Comparison of ENCODE assay signal across 20 mouse cellular contexts in genomic region chr17:32468494-32468893, GRCm38 (mm10). TPM values are rescaled to one million over a fixed set of nuclear protein-coding genes. Genes with fewer than 3 reads are reported as not detected.
DNase-seq lines count a peak whose midpoint lies in the region; ATAC-seq and TF ChIP-seq lines count a peak whose summit lies in the region.
"Had no signal": no experiment of that assay in that cellular context is flagged by ENCODE, and none has a peak within 500 bp of the region (broad histone marks: within the 10 kb centered on the region; RNA-seq: fewer than 3 reads in every experiment).

No protein-coding gene starts in this region.

- no peaks in the 10 kb centered on the region for H3K9me3 ChIP-seq in kidney, embryonic 16.5 days (ENCODE audit: low read length)
- no peaks in the 10 kb centered on the region for H3K9me3 ChIP-seq in forebrain, embryonic 12.5 days
- H3K9me3 ChIP-seq: embryonic facial prominence, embryonic 10.5 days; heart, embryonic 12.5 days; hindbrain, embryonic 10.5 days had no signal

- H3K4me2 ChIP-seq in kidney, embryonic 16.5 days (replicated peaks; ENCODE audit: low read depth, low read length): no peak overlapping the region
- no peak overlapping the region for H3K4me2 ChIP-seq in forebrain, embryonic 12.5 days
- H3K4me2 ChIP-seq: heart, embryonic 12.5 days had no signal

- TF ChIP-seq POLR2A in kidney, adult 2 months (IDR thresholded peaks at IDR 0.05; ENCODE audit: low read depth, low read length): no peak
- no peak for TF ChIP-seq POLR2A in liver, adult 2 months (IDR thresholded peaks at IDR 0.05; ENCODE audit: extremely low read depth, insufficient read depth, low read length)
- TF ChIP-seq POLR2A in thymus, adult 2 months (IDR thresholded peaks at IDR 0.05; ENCODE audit: control insufficient read depth, extremely low read depth, insufficient read depth, low read length, poor library complexity): no peak

- no peaks in the 10 kb centered on the region for H3K36me3 ChIP-seq in kidney, adult 2 months (ENCODE audit: control insufficient read depth, insufficient read depth, low read length)
- no peaks in the 10 kb centered on the region for H3K36me3 ChIP-seq in kidney, embryonic 16.5 days (ENCODE audit: insufficient read depth, low read length)
- H3K36me3 ChIP-seq in liver, adult 2 months (ENCODE audit: control insufficient read depth, insufficient read depth, low read length): no peaks in the 10 kb centered on the region
- no peaks in the 10 kb centered on the region for H3K36me3 ChIP-seq in thymus, adult 2 months (ENCODE audit: control insufficient read depth, insufficient read depth, low read length)
- no peaks in the 10 kb centered on the region for H3K36me3 ChIP-seq in forebrain, embryonic 12.5 days (replicated peaks)
- H3K36me3 ChIP-seq: embryonic facial prominence, embryonic 10.5 days; heart, embryonic 12.5 days; hindbrain, embryonic 10.5 days had no signal

- no peak overlapping the region for H3K4me3 ChIP-seq in kidney, adult 2 months (ENCODE audit: insufficient read depth, low read depth, low read length)
- no peak overlapping the region for H3K4me3 ChIP-seq in kidney, embryonic 16.5 days (ENCODE audit: low read length)
- no peak overlapping the region for H3K4me3 ChIP-seq in liver, adult 2 months (ENCODE audit: insufficient read depth, low read depth, low read length)
- no peak overlapping the region for H3K4me3 ChIP-seq in thymus, adult 2 months (ENCODE audit: control insufficient read depth, insufficient read depth, low read length)
- no peak overlapping the region for H3K4me3 ChIP-seq in forebrain, embryonic 12.5 days (replicated peaks)
- H3K4me3 ChIP-seq: embryonic facial prominence, embryonic 10.5 days; gastrocnemius, adult 2 months; heart, embryonic 12.5 days; hindbrain, embryonic 10.5 days had no signal

- H3K9ac ChIP-seq in kidney, embryonic 16.5 days (replicated peaks; ENCODE audit: low read length): no peak overlapping the region
- H3K9ac ChIP-seq in liver, adult 2 months (ENCODE audit: low read depth, low read length): no peak overlapping the region
- no peak overlapping the region for H3K9ac ChIP-seq in forebrain, embryonic 12.5 days
- H3K9ac ChIP-seq: heart, embryonic 12.5 days had no signal

- DNase-seq in kidney, adult 2 months: peak; percentile 37
- DNase-seq in liver, adult 2 months (ENCODE audit: extremely low read depth, low read depth, low spot score): peak; percentile 58
- no peak for DNase-seq in liver
- peak; percentile 26 to 34 for DNase-seq in kidney, postnatal 36 days
- no peak for DNase-seq in thymus, adult 2 months
- DNase-seq: adrenal gland, adult 2 months; adrenal gland, postnatal 25 days; cerebellum, adult 2 months; cerebellum, postnatal 10 days; gastrocnemius, adult 2 months; gastrocnemius, postnatal 25 days had no signal

- no peaks in the 10 kb centered on the region for H3K4me1 ChIP-seq in kidney, adult 2 months (ENCODE audit: control insufficient read depth, insufficient read depth, low read length)
- no peaks in the 10 kb centered on the region for H3K4me1 ChIP-seq in kidney, embryonic 16.5 days (ENCODE audit: insufficient read depth, low read length)
- no peaks in the 10 kb centered on the region for H3K4me1 ChIP-seq in liver, adult 2 months (ENCODE audit: control insufficient read depth, insufficient read depth, low read length)
- H3K4me1 ChIP-seq in thymus, adult 2 months (replicated peaks; ENCODE audit: control insufficient read depth, insufficient read depth, low read length): no peaks in the 10 kb centered on the region
- no peaks in the 10 kb centered on the region for H3K4me1 ChIP-seq in forebrain, embryonic 12.5 days
- H3K4me1 ChIP-seq: embryonic facial prominence, embryonic 10.5 days; heart, embryonic 12.5 days; hindbrain, embryonic 10.5 days had no signal

- H3K27ac ChIP-seq in kidney, adult 2 months (ENCODE audit: insufficient read depth, low read depth, low read length): no peak overlapping the region
- no peak overlapping the region for H3K27ac ChIP-seq in kidney, embryonic 16.5 days (ENCODE audit: low read length)
- H3K27ac ChIP-seq in liver, adult 2 months (replicated peaks; ENCODE audit: insufficient read depth, low read depth, low read length): no peak overlapping the region
- H3K27ac ChIP-seq in thymus, adult 2 months (ENCODE audit: control insufficient read depth, insufficient read depth, low read length): no peak overlapping the region
- no peak overlapping the region for H3K27ac ChIP-seq in forebrain, embryonic 12.5 days
- H3K27ac ChIP-seq: embryonic facial prominence, embryonic 10.5 days; gastrocnemius, adult 2 months; hindbrain, embryonic 10.5 days had no signal

- no peaks in the 10 kb centered on the region for H3K27me3 ChIP-seq in kidney, adult 2 months (replicated peaks; ENCODE audit: control insufficient read depth, insufficient read depth, low read length)
- H3K27me3 ChIP-seq in kidney, embryonic 16.5 days (ENCODE audit: insufficient read depth, low read length): no peaks in the 10 kb centered on the region
- H3K27me3 ChIP-seq in liver, adult 2 months (ENCODE audit: control insufficient read depth, insufficient read depth, low read length): no peaks in the 10 kb centered on the region
- H3K27me3 ChIP-seq in thymus, adult 2 months (ENCODE audit: control insufficient read depth, insufficient read depth, low read length): no peaks in the 10 kb centered on the region
- H3K27me3 ChIP-seq in forebrain, embryonic 12.5 days: no peaks in the 10 kb centered on the region
- H3K27me3 ChIP-seq: CH12.LX had no signal

- H3K79me2 ChIP-seq in liver, adult 2 months (ENCODE audit: control insufficient read depth, insufficient read depth, low read length): no peaks in the 10 kb centered on the region

- 60% methylated on average over 7 of the region's 7 CpGs for WGBS in kidney, adult 2 months
- 54% methylated on average over 7 of the region's 7 CpGs for WGBS in kidney, embryonic 16.5 days
- WGBS in liver, adult 2 months: 61% methylated on average over 7 of the region's 7 CpGs
- WGBS in thymus, adult 2 months: 83% methylated on average over 7 of the region's 7 CpGs
- 50% methylated on average over 7 of the region's 7 CpGs for whole genome bisulfite sequencing in forebrain, embryonic 12.5 days

- no peak for TF ChIP-seq CTCF in kidney, adult 2 months (conservative IDR thresholded peaks at IDR 0.05; ENCODE audit: insufficient read depth, insufficient read length, low read depth, low read length)
- TF ChIP-seq CTCF in liver, adult 2 months (IDR thresholded peaks at IDR 0.05; ENCODE audit: low read depth, low read length): no peak
- no peak for TF ChIP-seq CTCF in thymus, adult 2 months (IDR thresholded peaks at IDR 0.05; ENCODE audit: borderline replicate concordance, control insufficient read depth, extremely low read depth, insufficient read depth, low read length, poor library complexity)

- ATAC-seq in kidney, embryonic 16.5 days (ENCODE audit: low FRiP score, low TSS enrichment): no peak
- no peak for ATAC-seq in forebrain, embryonic 12.5 days (ENCODE audit: low FRiP score)
- ATAC-seq: forebrain, embryonic 14.5 days; Patski had no signal

RNA-seq across cellular contexts. Expression of gene Cyp4f39, which starts 16.0 kb away (rescaled TPM):
- polyA plus RNA-seq in kidney, adult 2 months (2012; rRNA removed): 0.39 and 1.0 TPM in 2 replicates
- 0.26 and 1.0 TPM in 2 replicates for polyA plus RNA-seq in kidney, embryonic 16.5 days (2015; fragmentation: Nextera tagmentation; extraction: Ambion mirVana)
- total RNA-seq in liver, adult 2 months (2014; rRNA removed): 0.18 and 0.47 TPM in 2 replicates
- polyA plus RNA-seq in liver, adult 2 months (2012; rRNA removed): 0.49 and 0.67 TPM in 2 replicates
- 1.1 and 2.0 TPM in 2 replicates for polyA plus RNA-seq in thymus, adult 2 months (2012; rRNA removed)
- polyA plus RNA-seq in forebrain, embryonic 12.5 days (2016; fragmentation: Nextera tagmentation; extraction: Ambion mirVana): 0.22 and 0.32 TPM in 2 replicates
- total RNA-seq: adrenal gland, adult 2 months; adrenal gland, postnatal 25 days had no signal
- polyA plus RNA-seq: adrenal gland, adult 2 months; Patski had no signal

RNA-seq across cellular contexts. Expression of gene Cyp4f17, which starts 37.4 kb away (rescaled TPM):
- 16.2 and 18.1 TPM in 2 replicates for polyA plus RNA-seq in kidney, adult 2 months (2012; rRNA removed)
- polyA plus RNA-seq in kidney, embryonic 16.5 days (2015; fragmentation: Nextera tagmentation; extraction: Ambion mirVana): 7.4 and 10.4 TPM in 2 replicates
- total RNA-seq in liver, adult 2 months (2014; rRNA removed): 10.2 and 14.1 TPM in 2 replicates
- 18.7 and 20.1 TPM in 2 replicates for polyA plus RNA-seq in liver, adult 2 months (2012; rRNA removed)
- 4.8 and 4.9 TPM in 2 replicates for polyA plus RNA-seq in thymus, adult 2 months (2012; rRNA removed)
- polyA plus RNA-seq in forebrain, embryonic 12.5 days (2016; fragmentation: Nextera tagmentation; extraction: Ambion mirVana): 6.5 and 6.8 TPM in 2 replicates

RNA-seq across cellular contexts. Expression of gene Pglyrp2, which starts 44.5 kb away (rescaled TPM):
- polyA plus RNA-seq in kidney, adult 2 months (2012; rRNA removed): 0.64 and 3.5 TPM in 2 replicates
- polyA plus RNA-seq in kidney, embryonic 16.5 days (2015; fragmentation: Nextera tagmentation; extraction: Ambion mirVana): 0.12 TPM in 1 of 2 replicates, not detected in the other
- total RNA-seq in liver, adult 2 months (2014; rRNA removed): 69.5 and 141 TPM in 2 replicates
- polyA plus RNA-seq in liver, adult 2 months (2012; rRNA removed): 198 and 251 TPM in 2 replicates
- 202 and 206 TPM in 2 replicates for polyA plus RNA-seq in thymus, adult 2 months (2012; rRNA removed)
- not detected in 2 replicates for polyA plus RNA-seq in forebrain, embryonic 12.5 days (2016; fragmentation: Nextera tagmentation; extraction: Ambion mirVana)
- total RNA-seq: gastrocnemius, adult 2 months; gastrocnemius, postnatal 25 days; heart, adult 8-10 months had no signal
- polyA plus RNA-seq: cerebellum, adult 2 months; embryonic facial prominence, embryonic 10.5 days; forebrain, embryonic 14.5 days; heart, embryonic 12.5 days; hindbrain, embryonic 10.5 days; Patski had no signal

Comparison
In these comparisons a context has a peak if more than half of its experiments do, and no peak if none do; other contexts are left out.
1. DNase-seq: peak in kidney, adult 2 months (single experiment), liver, adult 2 months (single experiment) and kidney, postnatal 36 days (2 of 2); none in liver (single experiment) and thymus, adult 2 months (single experiment).
2. RNA of gene Pglyrp2, which starts 44.5 kb away (polyA plus RNA-seq): 198 to 251 TPM in liver, adult 2 months and 202 to 206 TPM in thymus, adult 2 months; 0.64 to 3.5 TPM in kidney, adult 2 months, 0.12 TPM in kidney, embryonic 16.5 days and not detected in forebrain, embryonic 12.5 days; every median in the first group is over 10 times any median in the second.